Mouse (Mus musculus) Patski (cell line): Measurements from ENCODE around the gene Dnah5. TPM values are rescaled to one million over a fixed set of nuclear protein-coding genes. Genes with fewer than 3 reads are reported as not detected.

Experiments used
- ATAC-seq: fragments of 100-300 bp; one replicate; pipeline ENCODE4 v1.8.0; 2021
- CTCF ChIA-PET: fragments of 350-600 bp; sonication (Branson Sonifier 250); formaldehyde crosslinking; loops from one replicate; lab custom pipeline; 2022; ENCODE audit warnings: inconsistent platforms; lab: Charles Lee
- POLR2A ChIA-PET: fragments of 350-600 bp; sonication (Branson Sonifier 250); formaldehyde crosslinking; loops from one replicate; lab custom pipeline; 2022; ENCODE audit warnings: antibody characterized with exemption, inconsistent platforms; lab: Charles Lee
- DNase-seq: peaks from one replicate; pipeline ENCODE4 v3.0.0-alpha.2; 2011; ENCODE audit warnings: low read depth, low spot score
- H3K27me3 ChIP-seq: fragments of 371-371 bp; one replicate; pipeline ENCODE4 v1.5.1; 2021
- CTCF ChIP-seq: fragments of 100-300 bp; IDR thresholded peaks from one replicate; pipeline ENCODE4 v1.5.1; 2021
- in situ Hi-C: fragments of 300-500 bp; cut with MboI; formaldehyde crosslinking; loops from 3 replicates; pipeline ENCODE4 v1.11.1; 2018; ENCODE audit warnings: low pct_unique_long_range_greater_than_20kb, mixed read lengths
- polyA plus RNA-seq: library from polyadenylated mRNA; unstranded; gene quantifications from one replicate; pipeline ENCODE4 v1.2.3, GENCODE M21; 2021

The Dnah5 gene
- 0.14 TPM for polyA plus RNA-seq

DNA sequence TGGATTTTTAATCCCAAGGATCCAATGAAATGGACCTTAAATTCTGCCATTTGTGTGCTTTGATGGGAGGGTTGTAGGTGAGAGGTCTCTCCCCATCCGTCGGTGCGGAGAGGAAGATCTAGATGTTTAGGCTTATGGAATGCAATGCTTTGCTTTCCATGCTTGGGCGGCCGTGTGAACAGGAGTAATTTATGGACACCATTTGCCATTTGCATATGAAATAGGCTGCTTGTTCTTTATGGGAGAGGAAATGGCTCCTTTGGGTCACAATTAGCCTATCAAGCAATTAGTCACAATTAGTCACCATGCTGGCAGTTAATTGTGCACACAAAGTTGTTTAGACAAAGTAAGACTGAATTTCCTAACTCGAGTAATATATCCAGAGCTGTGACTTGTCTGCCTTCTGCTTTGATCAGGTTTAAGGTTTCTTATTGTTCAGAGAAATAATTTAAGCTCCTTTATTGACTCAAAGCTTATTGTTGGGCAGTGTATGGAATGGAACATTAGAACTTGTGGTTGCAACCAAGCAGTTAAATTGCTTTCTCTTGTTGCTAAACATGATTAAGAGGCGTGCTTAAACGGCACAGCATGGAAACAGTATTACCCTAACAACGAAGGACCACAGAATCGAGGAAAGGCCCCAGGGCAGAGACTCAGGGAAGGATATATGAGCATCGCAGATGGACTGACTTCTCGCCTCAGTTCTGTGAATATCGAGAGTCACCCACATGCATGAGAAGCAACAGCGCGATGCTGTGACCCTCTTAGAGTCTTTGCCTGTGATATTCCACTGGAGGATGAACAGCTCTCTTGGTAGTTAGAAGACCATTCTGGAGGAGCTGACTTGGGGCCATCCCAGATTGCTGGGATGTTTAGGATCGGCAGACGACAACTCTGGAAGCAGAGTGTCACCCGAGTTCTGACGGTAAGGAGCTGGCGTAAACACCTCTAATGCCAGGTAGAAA, at the start of gene Dnah5:
Dnah5 (plus strand) TSS at position 642 of the 965 bp plus-strand sequence.
- POLR2A ChIA-PET: no interaction called here
- in situ Hi-C loops: no loop called here
- DNase-seq (no peak), ATAC-seq (no peak)
- TF ChIP-seq CTCF: no peak
- H3K27me3 ChIP-seq: peaks cover 21% of the 10 kb centered on the region
- CTCF ChIA-PET: interaction anchor here (1.6 to 1.7 kb wide), 2 partner anchors 15 to 24 kb away, joined by 3 to 5 read pairs; no protein-coding TSS in a partner anchor

DNA sequence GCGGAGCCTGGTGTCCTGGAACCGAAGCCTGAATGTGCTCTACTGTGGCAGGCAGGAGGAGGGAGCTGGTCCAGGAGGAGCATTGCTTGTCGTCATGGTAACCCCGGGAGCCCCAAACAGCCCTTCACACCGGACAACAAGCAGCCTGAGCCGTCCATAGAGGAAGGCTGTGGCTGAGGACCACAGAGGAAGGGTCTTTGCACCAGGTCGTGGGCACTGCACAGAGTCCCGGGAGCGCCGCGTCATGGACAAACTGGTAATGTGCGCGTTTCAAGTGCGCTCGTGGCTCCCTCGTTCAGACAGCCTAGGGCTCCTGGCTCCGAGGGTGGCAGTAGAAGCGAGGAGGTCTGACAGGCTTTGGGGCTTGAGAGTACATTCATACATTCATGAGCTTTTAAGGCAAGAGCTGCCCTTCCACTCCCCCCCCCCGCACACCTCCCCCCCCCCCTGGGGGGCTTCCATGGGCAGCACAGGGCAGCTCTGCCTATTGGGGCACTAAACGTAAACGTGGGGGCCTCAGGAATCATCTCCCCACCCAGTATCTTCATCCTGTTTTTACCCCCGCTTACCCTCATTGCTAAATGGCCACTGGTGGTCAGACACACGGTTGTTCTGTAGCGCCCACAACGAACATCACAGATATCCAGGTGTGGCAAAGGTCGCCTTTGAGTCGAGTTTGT, 48.6 kb upstream of the Dnah5 start:
- DNase-seq: no peak
- TF ChIP-seq CTCF: no peak
- ChIA-PET POLR2A (no interaction called here), CTCF (interaction anchor here (1.4 kb wide), 1 partner anchor 11 kb away, joined by 3 read pairs; no protein-coding TSS in a partner anchor)
- in situ Hi-C loops: no loop called here
- ATAC-seq: no peak
- H3K27me3 ChIP-seq: no peaks in the 10 kb centered on the region

DNA sequence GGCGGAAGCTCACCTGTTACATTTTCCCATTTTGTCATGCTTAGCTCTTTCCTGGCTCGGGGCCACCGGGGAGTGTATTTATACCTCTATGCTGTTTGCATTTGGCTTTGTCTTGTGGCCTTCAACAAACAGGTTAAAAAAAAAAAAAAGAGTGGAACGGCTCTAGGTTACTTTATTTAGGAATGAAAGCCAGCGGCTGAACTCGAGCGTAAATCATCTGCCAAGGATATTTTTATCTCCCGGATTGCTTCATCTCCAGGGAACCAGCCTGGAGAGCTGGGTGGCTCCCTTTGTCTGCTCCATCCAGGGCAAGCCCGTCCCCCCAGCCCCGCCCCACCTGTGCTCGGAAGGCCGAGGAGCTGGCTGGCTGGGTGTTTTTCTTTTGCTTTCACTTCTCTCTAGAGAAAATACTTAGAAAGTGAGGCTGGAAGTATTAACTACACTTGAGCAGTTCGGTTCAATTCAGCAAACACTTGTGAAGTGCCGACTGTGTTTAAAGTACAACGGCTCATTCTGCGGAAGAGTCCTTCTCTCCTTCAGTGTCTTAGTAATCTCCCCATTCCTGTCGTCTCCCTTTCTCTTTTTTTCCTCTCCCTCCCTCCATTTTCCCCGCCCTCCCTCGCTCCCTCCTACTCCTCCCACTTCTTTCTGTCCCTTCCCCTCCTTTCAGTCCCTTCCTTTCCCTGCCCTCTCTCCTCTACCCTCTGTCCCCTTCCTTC, 44.6 kb upstream of the Dnah5 start:
- POLR2A ChIA-PET: interaction anchor here (0.7 to 1.0 kb wide), 3 partner anchors 16 to 304 kb away, joined by 3 to 5 read pairs (median 3); no protein-coding TSS in a partner anchor

DNA sequence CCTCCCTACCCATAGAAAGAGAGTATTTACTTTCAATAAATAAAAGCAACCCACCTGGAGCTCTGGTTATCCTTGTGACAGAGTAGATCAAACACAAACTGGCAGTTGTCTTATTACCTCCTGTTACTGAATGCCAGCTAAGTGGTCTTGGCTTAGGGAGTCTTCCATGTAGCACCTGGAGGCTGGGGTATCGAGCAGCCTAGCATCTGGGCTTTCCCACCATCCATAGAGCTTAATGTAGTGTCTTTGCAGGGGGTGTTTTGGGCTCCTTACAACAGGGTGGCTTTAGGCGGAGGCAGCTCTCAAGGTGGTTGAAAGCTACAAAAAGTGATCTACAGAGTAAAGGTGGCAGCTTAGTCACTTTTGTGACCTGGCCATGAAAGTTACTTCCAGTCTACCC, 41.3 kb upstream of the Dnah5 start:
- H3K27me3 ChIP-seq: no peaks in the 10 kb centered on the region
- ChIA-PET CTCF (interaction anchor here (1.1 to 1.6 kb wide), 3 partner anchors 10 to 19 kb away, joined by 3 to 5 read pairs (median 4); no protein-coding TSS in a partner anchor), POLR2A (interaction anchor here (1.4 kb wide), 1 partner anchor 23 kb away, joined by 8 read pairs; no protein-coding TSS in a partner anchor)
- no peak for TF ChIP-seq CTCF
- DNase-seq (no peak), ATAC-seq (no peak)
- in situ Hi-C loops: loop anchor here (5.0 kb wide), 1 partner anchor 130 kb away; no protein-coding TSS in a partner anchor

More for the DNA sequence above, 44.6 kb upstream of the Dnah5 start:
- no peaks in the 10 kb centered on the region for H3K27me3 ChIP-seq
- DNase-seq (peak; percentile 63), ATAC-seq (peak; percentile 95)
- in situ Hi-C loops: no loop called here
- TF ChIP-seq CTCF: no peak
- CTCF ChIA-PET: interaction anchor here (1.2 to 2.5 kb wide), 4 partner anchors 11 to 239 kb away, joined by 4 to 9 read pairs (median 6); no protein-coding TSS in a partner anchor

DNA sequence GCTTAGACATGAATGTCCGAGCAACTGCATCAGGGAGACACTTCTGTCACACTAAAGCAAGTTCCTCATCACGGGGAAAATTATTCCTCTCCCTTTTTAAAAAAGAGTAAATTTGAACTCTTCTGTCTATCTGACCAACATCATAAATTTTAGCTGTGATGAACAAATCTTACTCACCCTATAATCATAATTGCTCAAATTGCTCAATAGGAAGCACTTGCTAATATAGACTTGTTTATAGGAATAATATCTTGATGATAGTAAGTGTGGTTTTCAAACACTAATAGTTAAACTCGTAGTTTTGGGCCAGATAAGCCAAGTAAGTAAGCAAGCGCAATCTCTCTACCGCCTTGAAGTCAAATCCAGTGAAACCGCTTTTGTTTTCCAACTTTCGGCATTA, 38.3 kb upstream of the Dnah5 start:
- ATAC-seq (no peak), DNase-seq (no peak)
- no peak for TF ChIP-seq CTCF
- in situ Hi-C loops: no loop called here
- ChIA-PET POLR2A (interaction anchor here (0.8 kb wide), 1 partner anchor 242 kb away, joined by 3 read pairs; no protein-coding TSS in a partner anchor), CTCF (interaction anchor here (0.9 to 1.1 kb wide), 2 partner anchors 16 to 123 kb away, joined by 3 read pairs; no protein-coding TSS in a partner anchor)
- no peaks in the 10 kb centered on the region for H3K27me3 ChIP-seq

DNA sequence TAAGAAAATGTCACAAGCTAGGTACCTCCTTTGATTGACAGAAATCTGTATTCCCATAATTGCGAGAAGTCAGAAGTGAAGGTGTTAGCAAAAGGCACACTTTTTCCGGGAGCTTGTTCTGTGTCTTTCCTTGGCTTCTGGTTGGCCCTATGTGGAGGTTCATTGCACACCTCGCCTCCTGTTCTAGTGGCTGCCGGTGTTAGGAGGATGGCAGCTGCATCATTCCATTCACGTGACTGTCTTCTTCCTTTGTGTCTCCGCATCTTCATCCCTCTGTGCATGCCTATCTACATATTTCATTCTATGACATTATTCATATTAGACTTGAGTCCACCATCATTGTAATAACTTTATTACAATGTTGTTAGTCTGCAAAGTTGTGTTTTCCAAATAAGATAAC, 37.5 kb upstream of the Dnah5 start:
- ChIA-PET POLR2A (interaction anchor here (0.8 kb wide), 1 partner anchor 243 kb away, joined by 3 read pairs; no protein-coding TSS in a partner anchor), CTCF (interaction anchor here (1.1 kb wide), 1 partner anchor 124 kb away, joined by 3 read pairs; no protein-coding TSS in a partner anchor)
- in situ Hi-C loops: no loop called here
- no peak for DNase-seq
- ATAC-seq: no peak
- H3K27me3 ChIP-seq: no peaks in the 10 kb centered on the region
- TF ChIP-seq CTCF: no peak

DNA sequence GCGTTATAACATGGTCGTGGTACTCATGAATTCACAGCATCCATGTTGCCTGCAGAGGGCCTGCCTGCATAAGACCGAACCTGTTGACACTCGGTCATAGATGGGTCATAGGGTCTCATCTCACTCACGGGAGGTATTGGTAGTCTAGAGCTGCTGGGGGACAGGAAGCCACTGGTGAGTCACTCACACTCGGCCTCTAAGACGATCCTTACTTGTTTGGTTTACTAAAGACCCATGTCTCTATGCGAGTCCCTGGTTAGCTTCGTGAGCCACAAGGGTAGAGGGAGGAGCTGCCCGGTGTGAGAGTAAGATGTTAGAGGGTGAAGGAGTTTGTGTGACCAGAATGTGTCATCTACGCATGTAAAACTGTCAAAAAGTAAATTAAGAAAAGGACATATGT, 24.6 kb upstream of the Dnah5 start:
- in situ Hi-C loops: loop anchor here (25.0 kb wide), 1 partner anchor 542 kb away; the partner anchor contains the start of gene Otulin
- no peak for TF ChIP-seq CTCF
- H3K27me3 ChIP-seq: peaks cover 7% of the 10 kb centered on the region
- ChIA-PET POLR2A (no interaction called here), CTCF (no interaction called here)
- ATAC-seq: no peak
- DNase-seq: no peak

DNA sequence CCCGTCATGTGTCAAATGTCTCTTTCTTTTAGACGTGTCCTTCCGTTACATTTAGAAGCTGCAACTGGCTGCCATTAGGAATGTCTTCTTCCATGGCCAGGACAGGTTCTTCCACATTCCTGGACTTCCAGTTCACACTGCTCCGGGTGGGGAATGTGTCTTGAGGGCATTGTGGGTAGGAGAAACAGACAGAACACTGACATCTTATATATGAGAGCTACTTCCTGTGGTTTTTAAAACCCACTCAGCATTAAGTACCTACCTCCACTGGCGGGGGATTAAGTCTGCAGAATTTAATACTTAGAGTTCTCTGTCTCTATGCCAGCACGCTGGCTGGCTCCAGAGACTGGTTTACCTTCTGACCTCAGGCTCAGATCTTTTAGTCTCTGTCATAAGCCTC, 24.0 kb upstream of the Dnah5 start:
- no peak for DNase-seq
- H3K27me3 ChIP-seq: peaks cover 9% of the 10 kb centered on the region
- TF ChIP-seq CTCF: no peak
- in situ Hi-C loops: loop anchor here (25.0 kb wide), 1 partner anchor 542 kb away; the partner anchor contains the start of gene Otulin
- POLR2A ChIA-PET: interaction anchor here (0.7 kb wide), 1 partner anchor 260 kb away, joined by 3 read pairs; no protein-coding TSS in a partner anchor
- no peak for ATAC-seq
- CTCF ChIA-PET: interaction anchor here (1.0 to 4.1 kb wide), 2 partner anchors 9 to 259 kb away, joined by 4 to 57 read pairs; no protein-coding TSS in a partner anchor

DNA sequence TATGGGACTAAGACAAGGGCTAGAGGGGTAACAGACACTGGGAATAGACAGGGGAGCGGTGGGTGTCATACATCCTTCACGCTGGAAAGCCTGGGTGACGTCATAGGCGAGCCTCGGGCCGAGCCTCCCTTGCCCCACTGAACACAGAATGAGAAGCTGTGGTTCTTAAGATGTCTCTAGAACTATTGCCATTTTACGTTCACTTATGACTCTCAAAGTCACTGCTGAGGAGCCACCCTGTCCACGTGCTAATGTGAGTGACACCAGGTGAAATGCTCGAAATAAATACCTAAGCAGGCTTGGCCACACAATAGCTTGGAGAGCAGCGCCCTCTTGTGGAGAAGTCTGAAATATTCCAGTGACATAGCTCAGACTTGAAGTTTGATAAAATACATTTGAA, 21.7 kb upstream of the Dnah5 start:
- peaks cover 23% of the 10 kb centered on the region for H3K27me3 ChIP-seq
- no peak for DNase-seq
- ChIA-PET CTCF (interaction anchor here (0.6 to 4.1 kb wide), 12 partner anchors 9 to 324 kb away, joined by 3 to 57 read pairs (median 4); no protein-coding TSS in a partner anchor), POLR2A (interaction anchor here (0.8 to 2.2 kb wide), 3 partner anchors 39 to 267 kb away, joined by 3 to 7 read pairs (median 3); no protein-coding TSS in a partner anchor)
- TF ChIP-seq CTCF: peak; percentile 91
- ATAC-seq: peak; percentile 72
- in situ Hi-C loops: loop anchor here (5.0 to 25.0 kb wide), 3 partner anchors 155 to 545 kb away; partner anchors contain the start of genes Otulin and Trio
